Mouse (Mus musculus): ENCODE results near the gene Ltb.

- no peak for TF ChIP-seq POLR2A (IDR thresholded peaks at IDR 0.05; ENCODE audit: low read depth, low read length)
- TF ChIP-seq CTCF (IDR thresholded peaks at IDR 0.05; ENCODE audit: extremely low read depth, insufficient read depth, insufficient read length, insufficient replicate concordance), result no peak
These were observed 37.0 kb upstream of the Ltb start for GRCm38 (mm10) chr17:35157254-35157653.

Data from spleen, adult 2 months (tissue).